Mouse (Mus musculus) MEL (cell line): ENCODE results near the gene Pacsin1. TPM values are rescaled to one million over a fixed set of nuclear protein-coding genes. Genes with fewer than 3 reads are reported as not detected.

Experiments
- DNase-seq: peaks from one replicate; pipeline ENCODE4 v3.0.0; 2011; ENCODE audit warnings: low read depth, low spot score
- H3K27ac ChIP-seq: 2 replicates; pipeline ENCODE4 v1.5.1; 2012; ENCODE audit warnings: low read depth, mild to moderate bottlenecking, control low read depth, low read length, moderate library complexity; ENCODE audit not compliant: control insufficient read depth
- H3K27me3 ChIP-seq, 2 experiments: fragments of 150-350 bp in 1 of 2; sonication (generic) in 1 of 2; 2 replicates each; pipeline ENCODE4 v1.6.1; 2012; ENCODE audit warnings: low read length in 2 of 2, mild to moderate bottlenecking in 2 of 2, improper control_type of control experiment in 1 of 2, moderate library complexity in 1 of 2; ENCODE audit not compliant: insufficient read depth in 2 of 2, control insufficient read depth in 1 of 2
- H3K36me3 ChIP-seq, 2 experiments: 2 replicates each; pipeline ENCODE4 v1.6.1; 2012 to 2014; ENCODE audit warnings: low read length in 2 of 2, improper control_type of control experiment in 1 of 2, inconsistent platforms in 1 of 2, mild to moderate bottlenecking in 1 of 2; ENCODE audit not compliant: insufficient read depth in 2 of 2, control insufficient read depth in 1 of 2
- H3K4me1 ChIP-seq, 2 experiments: fragments of 150-350 bp in 1 of 2; sonication (generic) in 1 of 2; 2 replicates each; pipeline ENCODE4 v1.6.1; 2012; ENCODE audit warnings: low read length in 2 of 2, improper control_type of control experiment in 1 of 2, mild to moderate bottlenecking in 1 of 2; ENCODE audit not compliant: insufficient read depth in 2 of 2, control insufficient read depth in 1 of 2
- H3K4me3 ChIP-seq, 2 experiments: fragments of 150-350 bp in 1 of 2; sonication (generic) in 1 of 2; 2 replicates each; pipeline ENCODE4 v1.5.1; 2012; ENCODE audit warnings: low read depth in 2 of 2, low read length in 2 of 2, mild to moderate bottlenecking in 2 of 2, moderate library complexity in 2 of 2, control low read depth in 1 of 2, improper control_type of control experiment in 1 of 2; ENCODE audit not compliant: control insufficient read depth in 1 of 2, insufficient read depth in 1 of 2
- H3K79me2 ChIP-seq: 2 replicates; pipeline ENCODE4 v1.6.1; 2012; ENCODE audit warnings: mild to moderate bottlenecking, low read length, moderate library complexity; ENCODE audit not compliant: control insufficient read depth, poor library complexity, insufficient read depth
- H3K9ac ChIP-seq: 2 replicates; pipeline ENCODE4 v1.6.1; 2012; ENCODE audit warnings: low read depth, mild to moderate bottlenecking, control low read depth, low read length, moderate library complexity; ENCODE audit not compliant: control insufficient read depth, poor library complexity, severe bottlenecking
- H3K9me3 ChIP-seq: fragments of 150-350 bp; sonication (generic); replicated peaks from 2 replicates; pipeline ENCODE4 v1.6.1; 2012; ENCODE audit warnings: mild to moderate bottlenecking, low read length, improper control_type of control experiment, moderate library complexity; ENCODE audit not compliant: insufficient read depth
- BHLHE40 ChIP-seq: IDR thresholded peaks from 2 replicates; pipeline ENCODE4 v1.6.1; 2012; ENCODE audit warnings: low read depth, mild to moderate bottlenecking, inconsistent platforms, low read length, improper control_type of control experiment, borderline replicate concordance
- CHD1 ChIP-seq: IDR thresholded peaks from 2 replicates; pipeline ENCODE4 v1.6.1; 2012; ENCODE audit warnings: low read depth, mild to moderate bottlenecking, inconsistent platforms, low read length, improper control_type of control experiment
- CTCF ChIP-seq, 3 experiments: IDR thresholded peaks in 2 of 3; conservative IDR thresholded peaks in 1 of 3; 2 replicates each; pipeline ENCODE4 v1.5.1; 2011 to 2012; ENCODE audit warnings: low read length in 3 of 3, low read depth in 2 of 3, mild to moderate bottlenecking in 2 of 3, improper control_type of control experiment in 1 of 3, inconsistent platforms in 1 of 3, mixed read lengths in 1 of 3, moderate library complexity in 1 of 3; ENCODE audit not compliant: control insufficient read depth in 1 of 3, insufficient read depth in 1 of 3, poor library complexity in 1 of 3, severe bottlenecking in 1 of 3
- ELF1 ChIP-seq: IDR thresholded peaks from 2 replicates; pipeline ENCODE4 v1.6.1; 2014; ENCODE audit warnings: low read depth, mild to moderate bottlenecking, inconsistent platforms, low read length, improper control_type of control experiment, moderate library complexity
- EP300 ChIP-seq, 2 experiments: IDR thresholded peaks; 2 replicates each; pipeline ENCODE4 v1.6.1; 2011; ENCODE audit warnings: improper control_type of control experiment in 2 of 2, low read length in 2 of 2, low read depth in 1 of 2, mild to moderate bottlenecking in 1 of 2
- JUND ChIP-seq: IDR thresholded peaks from 2 replicates; pipeline ENCODE4 v1.6.1; 2011; ENCODE audit warnings: low read depth, mild to moderate bottlenecking, improper control_type of control experiment, low read length
- KAT2A ChIP-seq: conservative IDR thresholded peaks from 2 replicates; pipeline ENCODE4 v1.6.1; 2012; ENCODE audit warnings: low read depth, low read length, improper control_type of control experiment, inconsistent platforms
- MAX ChIP-seq: IDR thresholded peaks from 2 replicates; pipeline ENCODE4 v1.6.1; 2011; ENCODE audit warnings: low read length, improper control_type of control experiment
- MAZ ChIP-seq: IDR thresholded peaks from 2 replicates; pipeline ENCODE4 v1.6.1; 2012; ENCODE audit warnings: low read depth, mild to moderate bottlenecking, inconsistent platforms, low read length, improper control_type of control experiment
- MEF2A ChIP-seq: IDR thresholded peaks from 2 replicates; pipeline ENCODE4 v1.6.1; 2014; ENCODE audit warnings: low read depth, mild to moderate bottlenecking, inconsistent platforms, low read length, improper control_type of control experiment; ENCODE audit not compliant: poor library complexity, insufficient replicate concordance, severe bottlenecking; ENCODE audit errors: extremely low read depth
- MYB ChIP-seq: IDR thresholded peaks from 2 replicates; pipeline ENCODE4 v1.6.1; 2011; ENCODE audit warnings: mild to moderate bottlenecking, low read depth, low read length, improper control_type of control experiment
- NELFE ChIP-seq: IDR thresholded peaks from 2 replicates; pipeline ENCODE4 v1.6.1; 2011; ENCODE audit warnings: low read depth, low read length, improper control_type of control experiment
- NRF1 ChIP-seq: IDR thresholded peaks from 2 replicates; pipeline ENCODE4 v1.6.1; 2014; ENCODE audit warnings: low read depth, mild to moderate bottlenecking, inconsistent platforms, low read length, improper control_type of control experiment, moderate library complexity; ENCODE audit not compliant: poor library complexity, insufficient read depth, severe bottlenecking
- RAD21 ChIP-seq: IDR thresholded peaks from 2 replicates; pipeline ENCODE4 v1.6.1; 2011; ENCODE audit warnings: mild to moderate bottlenecking, low read depth, low read length, improper control_type of control experiment
- SIN3A ChIP-seq: IDR thresholded peaks from 2 replicates; pipeline ENCODE4 v1.6.1; 2012; ENCODE audit warnings: low read length, improper control_type of control experiment, inconsistent platforms
- SMC3 ChIP-seq: IDR thresholded peaks from 2 replicates; pipeline ENCODE4 v1.6.1; 2011; ENCODE audit warnings: low read depth, low read length, improper control_type of control experiment
- TBP ChIP-seq: IDR thresholded peaks from 2 replicates; pipeline ENCODE4 v1.8.0; 2011; ENCODE audit warnings: low read depth, low read length, improper control_type of control experiment
- USF1 ChIP-seq: IDR thresholded peaks from 2 replicates; pipeline ENCODE4 v1.6.1; 2014; ENCODE audit warnings: low read depth, mild to moderate bottlenecking, inconsistent platforms, low read length, improper control_type of control experiment, moderate library complexity
- ZMIZ1 ChIP-seq: IDR thresholded peaks from 2 replicates; pipeline ENCODE4 v1.6.1; 2012; ENCODE audit warnings: low read depth, mild to moderate bottlenecking, inconsistent platforms, low read length, improper control_type of control experiment, moderate library complexity
- polyA plus RNA-seq, 2 experiments: library from polyadenylated mRNA; stranded (reverse) in 1 of 2; unstranded in 1 of 2; fragments of >175 nt in 1 of 2; fragments of >200 nt in 1 of 2; gene quantifications; 2 replicates each; pipeline versions ENCODE4 v1.2.1 to v1.2.4; 2012; ENCODE audit warnings: low replicate concordance in 2 of 2, low read depth in 1 of 2; ENCODE audit not compliant: insufficient read length in 2 of 2, insufficient read depth in 1 of 2, missing spikeins in 1 of 2
- total RNA-seq: library from RNA; depleted of rRNA; stranded (reverse); fragments of 300-350 nt; gene quantifications from 2 replicates; pipeline ENCODE4 v1.2.3, GENCODE M21; 2012

The Pacsin1 gene
- total and polyA plus RNA-seq, 3 experiments = 0.17 TPM; not detected in 2

DNA sequence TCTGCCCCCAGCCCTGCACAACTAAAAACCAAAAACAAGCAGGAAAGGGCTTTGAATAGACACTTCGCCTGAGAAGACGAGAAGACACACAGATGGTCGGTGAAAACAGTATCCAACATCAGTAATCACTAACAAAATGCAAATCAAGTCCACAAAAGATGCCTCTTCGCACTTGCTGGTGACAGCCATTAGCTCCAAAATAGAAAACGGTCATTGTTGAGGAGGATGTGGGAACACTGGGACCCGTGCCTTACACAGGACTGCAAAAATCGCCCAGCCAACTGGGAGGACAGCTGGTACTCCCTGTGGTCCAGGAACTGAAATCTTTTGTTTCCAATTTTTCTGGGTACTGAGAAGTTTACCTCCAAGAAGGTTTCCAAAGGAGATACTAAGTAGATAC, 18.6 kb downstream of the Pacsin1 start:
- TF ChIP-seq EP300 (IDR thresholded peaks at IDR 0.05; ENCODE audit: low read depth in 1 of 2, low read length in 2 of 2) (no peak), MEF2A (no peak), ZMIZ1 (no peak), KAT2A (no peak), NRF1 (no peak), USF1 (no peak), CHD1 (no peak), RAD21 (no peak), JUND (no peak), BHLHE40 (no peak), SMC3 (no peak), SIN3A (no peak), ELF1 (no peak), MYB (no peak), TBP (no peak), MAZ (no peak), MAX (no peak), NELFE (no peak)
- H3K27ac ChIP-seq = no peak overlapping the region
- H3K4me3 ChIP-seq = no peak overlapping the region
- H3K9ac ChIP-seq = no peak overlapping the region
- no peaks in the 10 kb centered on the region for H3K79me2 ChIP-seq
- no peak for DNase-seq
- H3K36me3 ChIP-seq = no peaks in the 10 kb centered on the region
- H3K4me1 ChIP-seq = no peaks in the 10 kb centered on the region
- no peaks in the 10 kb centered on the region for H3K27me3 ChIP-seq
- H3K9me3 ChIP-seq = no peaks in the 10 kb centered on the region

DNA sequence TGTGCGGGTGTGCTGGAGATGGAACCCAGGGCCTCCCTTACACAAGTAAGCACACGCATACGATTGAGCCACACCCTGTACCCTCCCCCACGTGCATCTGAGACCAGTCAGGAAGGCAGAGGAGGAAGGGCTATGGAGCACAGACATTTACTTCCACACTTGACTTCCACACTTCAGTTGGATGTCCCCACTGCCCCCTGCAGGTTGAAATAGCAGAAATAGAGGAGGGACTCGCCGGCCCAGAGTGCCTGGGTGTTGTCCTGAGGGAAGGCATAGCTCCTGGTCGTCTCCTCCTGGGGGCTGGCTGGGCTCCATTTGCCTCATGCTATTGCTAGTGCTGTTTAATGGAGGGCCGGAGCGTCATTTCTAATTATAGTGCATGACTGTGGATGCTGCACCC, 20.1 kb downstream of the Pacsin1 start:
- no peak overlapping the region for H3K27ac ChIP-seq
- no peaks in the 10 kb centered on the region for H3K27me3 ChIP-seq
- TF ChIP-seq CTCF (IDR thresholded peaks at IDR 0.05 in 2 of 3, conservative IDR thresholded peaks at IDR 0.05 in 1 of 3; ENCODE audit: control insufficient read depth in 1 of 3, insufficient read depth in 1 of 3, low read depth in 2 of 3, low read length in 3 of 3, poor library complexity in 1 of 3, severe bottlenecking in 1 of 3) (peak; percentile 3 to 28 (median 7); a peak in 2 of 6 replicates), NELFE (no peak)
- no peak overlapping the region for H3K4me3 ChIP-seq
- H3K36me3 ChIP-seq = no peaks in the 10 kb centered on the region
- no peak overlapping the region for H3K9ac ChIP-seq
- H3K9me3 ChIP-seq = no peaks in the 10 kb centered on the region
- H3K79me2 ChIP-seq = no peaks in the 10 kb centered on the region
- no peaks in the 10 kb centered on the region for H3K4me1 ChIP-seq
- DNase-seq = no peak
